Mouse (Mus musculus): ENCODE measurements around the gene Fam172a. TPM values are rescaled to one million over a fixed set of nuclear protein-coding genes. Genes with fewer than 3 reads are reported as not detected.

Fam172a gene
- total RNA-seq, 2 experiments from 2014 or later = 6.2 to 9.2 TPM

- no peak for DNase-seq (ENCODE audit: low spot score)
Observed at GRCm38 (mm10) chr13:78178021-78178420, 476.2 kb downstream of the Fam172a start.

DNA sequence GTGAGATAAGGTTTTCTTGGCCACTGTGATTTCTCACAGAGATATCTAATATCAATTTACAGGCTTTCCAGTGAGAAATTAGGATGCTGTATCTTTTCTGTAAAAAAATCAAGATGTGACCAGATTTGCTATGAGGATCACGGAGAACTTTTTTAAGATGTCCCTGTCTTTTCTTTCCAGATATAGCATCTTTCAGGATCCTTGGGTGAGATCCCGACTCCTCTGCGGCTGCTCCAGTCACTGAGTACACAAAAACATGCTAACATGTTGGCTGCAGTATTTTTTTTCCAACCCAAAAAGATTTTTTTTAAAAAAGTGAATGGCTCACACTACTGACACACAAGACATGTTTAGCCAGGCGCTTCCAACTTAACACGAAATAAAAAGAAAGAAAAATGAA lies 476.9 kb downstream of the Fam172a start:
- DNase-seq (ENCODE audit: low spot score) = no peak

- no peak for DNase-seq (ENCODE audit: low spot score)
Observed at GRCm38 (mm10) chr13:78179312-78180097, 477.7 kb downstream of the Fam172a start.

- DNase-seq (ENCODE audit: low spot score) = no peak
Observed at GRCm38 (mm10) chr13:78180261-78180660, 478.4 kb downstream of the Fam172a start.

- DNase-seq (ENCODE audit: low spot score) = no peak
Observed at GRCm38 (mm10) chr13:78181071-78181929, 479.5 kb downstream of the Fam172a start.

DNA sequence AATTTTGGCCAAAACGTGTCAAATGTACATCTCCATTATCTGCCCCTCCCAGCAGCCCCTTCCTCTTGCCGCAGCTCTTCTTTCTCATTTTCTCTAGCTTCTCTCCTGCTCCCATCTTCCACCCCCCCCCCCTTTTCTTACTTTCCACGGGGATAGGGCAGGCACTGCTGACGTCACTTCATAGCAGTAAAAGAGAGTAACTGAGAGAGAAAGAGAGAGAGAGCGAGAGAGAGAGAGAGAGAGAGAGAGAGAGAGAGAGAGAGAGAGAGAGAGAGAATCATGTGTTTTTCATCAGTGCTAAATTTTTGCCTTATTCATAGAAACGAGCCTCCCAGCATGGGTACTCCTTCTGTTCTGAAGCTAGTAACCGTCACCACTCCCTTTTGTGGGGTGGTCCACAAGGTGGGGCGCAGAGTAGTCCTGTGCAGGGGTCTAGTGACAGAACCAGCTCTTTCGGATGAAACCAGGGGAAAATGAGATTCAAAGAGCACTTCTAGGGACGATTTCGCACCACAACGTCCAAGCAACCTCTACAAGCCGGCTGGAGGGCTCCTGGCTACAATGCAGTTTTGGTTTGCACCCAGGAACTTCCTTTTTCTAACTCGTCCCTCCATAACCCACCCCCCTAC lies 480.2 kb downstream of the Fam172a start:
- DNase-seq (ENCODE audit: low spot score) = no peak

DNA sequence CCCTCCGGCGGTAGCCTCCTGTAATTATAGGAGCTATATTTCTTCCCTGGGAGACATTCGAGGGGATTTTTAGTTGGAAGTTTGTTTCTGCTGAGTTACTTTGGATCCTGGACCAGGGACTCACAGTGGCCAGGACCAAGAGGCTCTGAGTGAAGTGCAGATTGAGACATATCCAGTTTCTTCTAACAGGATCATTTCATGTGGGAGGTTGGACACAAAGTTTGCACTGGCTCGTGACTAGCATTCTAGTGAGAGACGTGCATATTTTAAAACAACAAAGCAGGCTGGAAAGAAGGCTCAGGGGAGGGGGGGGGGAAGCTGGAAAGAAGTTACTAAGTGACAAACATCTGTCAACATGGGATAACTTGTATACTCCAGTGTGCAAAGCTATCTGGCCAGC lies 481.2 kb downstream of the Fam172a start:
- no peak for DNase-seq (ENCODE audit: low spot score)

- no peak for DNase-seq (ENCODE audit: low spot score)
Observed at GRCm38 (mm10) chr13:78183986-78184385, 482.2 kb downstream of the Fam172a start.

DNA sequence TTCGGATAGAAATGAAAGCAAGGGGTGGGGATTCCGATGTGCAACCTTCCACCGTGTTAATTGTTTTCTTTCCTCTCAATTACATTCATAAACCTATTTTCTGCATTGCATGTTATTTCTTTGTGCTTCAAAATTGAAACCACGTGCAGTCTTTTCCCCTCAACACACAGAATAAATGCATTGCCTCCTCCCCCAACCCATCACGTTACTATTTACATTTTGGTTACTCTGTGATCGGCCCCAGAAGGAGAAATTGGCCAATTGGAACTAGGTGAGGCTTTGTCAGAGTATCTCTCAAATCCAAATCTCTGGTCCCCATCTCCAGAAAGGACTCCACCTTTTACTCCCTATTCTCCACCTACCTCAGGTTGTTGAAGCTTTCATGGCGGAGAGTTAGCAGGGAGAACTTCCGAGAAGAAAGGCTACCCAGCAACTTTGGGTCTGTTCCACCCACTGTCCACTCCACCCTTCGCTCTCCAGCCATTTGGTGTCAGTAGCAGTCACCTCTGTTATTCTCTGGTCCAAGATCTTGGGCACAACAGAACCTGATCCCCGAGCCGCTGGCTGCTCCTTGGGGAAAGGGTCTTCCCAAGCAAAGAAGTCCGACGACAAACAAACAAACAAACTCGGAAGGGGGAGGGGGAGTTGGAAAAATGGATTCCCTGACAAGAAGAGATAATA lies 483.1 kb downstream of the Fam172a start:
- no peak for DNase-seq (ENCODE audit: low spot score)

GRCm38 (mm10) chr13:78186340-78186946 lies 484.6 kb downstream of the Fam172a start:
- no peak for DNase-seq (ENCODE audit: low spot score)

DNA sequence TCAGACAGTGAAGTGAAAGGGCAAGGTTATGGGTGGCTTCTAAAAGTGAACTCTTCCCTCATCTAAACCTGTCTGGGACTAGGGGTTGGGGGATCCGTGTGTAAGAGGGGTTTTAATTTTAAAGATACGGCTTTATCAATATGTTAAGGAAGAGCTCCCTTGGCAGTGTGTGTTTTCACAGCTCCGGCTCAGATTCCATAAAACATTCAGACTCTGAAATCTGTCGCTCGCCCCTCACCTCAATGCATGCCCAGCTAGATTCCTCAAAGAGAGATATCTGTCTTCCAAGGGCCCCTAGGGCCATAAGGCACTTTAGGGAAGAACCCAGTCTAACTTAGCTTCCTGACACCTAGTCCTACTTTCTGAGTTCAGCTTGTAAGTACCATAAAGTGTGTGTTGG lies 486.0 kb downstream of the Fam172a start:
- DNase-seq (ENCODE audit: low spot score) = no peak

DNA sequence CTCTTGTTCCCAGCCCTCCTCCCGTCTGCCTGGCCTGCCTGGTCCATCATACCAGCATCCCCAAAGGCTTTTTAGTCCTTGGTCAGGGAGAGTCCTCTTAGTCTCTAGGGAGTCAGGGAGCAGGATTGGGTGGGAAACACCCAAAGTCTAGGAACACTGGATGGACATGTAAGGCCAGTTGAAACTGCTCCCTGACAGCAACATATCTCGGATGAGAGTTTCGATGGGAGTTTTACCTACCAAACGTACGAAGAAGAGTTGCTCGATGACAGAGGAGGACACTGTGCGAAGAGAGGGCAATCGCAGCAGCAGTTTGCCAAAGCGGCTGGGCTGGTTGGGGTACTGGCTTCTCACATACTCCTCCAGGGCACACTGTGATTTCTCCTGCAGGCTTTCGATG lies 487.8 kb downstream of the Fam172a start:
- DNase-seq (ENCODE audit: low spot score) = no peak

DNA sequence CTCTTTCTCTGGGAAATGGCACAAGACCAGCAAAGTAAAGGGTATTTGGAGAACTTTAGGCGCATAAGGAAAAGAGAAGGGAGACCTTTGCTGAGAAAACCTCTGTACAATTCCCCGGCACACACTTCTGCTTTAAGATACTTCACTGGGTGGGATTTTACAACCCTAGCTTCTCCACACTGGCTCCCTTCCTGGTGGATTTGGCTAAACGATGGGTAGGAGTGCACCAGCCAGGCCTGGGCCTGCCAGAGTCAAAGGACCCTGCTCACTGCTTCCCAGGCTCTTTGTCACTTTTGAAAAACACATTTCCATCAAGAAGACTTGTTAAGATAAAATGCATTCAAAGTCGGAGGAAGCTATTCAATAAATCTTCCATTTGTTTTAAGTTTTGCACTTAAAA lies 491.4 kb downstream of the Fam172a start:
- no peak for DNase-seq (ENCODE audit: low spot score)

GRCm38 (mm10) chr13:78194135-78194849 lies 492.5 kb downstream of the Fam172a start:
- DNase-seq (ENCODE audit: low spot score) = no peak

GRCm38 (mm10) chr13:78194850-78195600 lies 493.2 kb downstream of the Fam172a start:
- no peak for DNase-seq (ENCODE audit: low spot score)

GRCm38 (mm10) chr13:78195601-78196115 lies 493.8 kb downstream of the Fam172a start:
- DNase-seq (ENCODE audit: low spot score) = no peak

DNA sequence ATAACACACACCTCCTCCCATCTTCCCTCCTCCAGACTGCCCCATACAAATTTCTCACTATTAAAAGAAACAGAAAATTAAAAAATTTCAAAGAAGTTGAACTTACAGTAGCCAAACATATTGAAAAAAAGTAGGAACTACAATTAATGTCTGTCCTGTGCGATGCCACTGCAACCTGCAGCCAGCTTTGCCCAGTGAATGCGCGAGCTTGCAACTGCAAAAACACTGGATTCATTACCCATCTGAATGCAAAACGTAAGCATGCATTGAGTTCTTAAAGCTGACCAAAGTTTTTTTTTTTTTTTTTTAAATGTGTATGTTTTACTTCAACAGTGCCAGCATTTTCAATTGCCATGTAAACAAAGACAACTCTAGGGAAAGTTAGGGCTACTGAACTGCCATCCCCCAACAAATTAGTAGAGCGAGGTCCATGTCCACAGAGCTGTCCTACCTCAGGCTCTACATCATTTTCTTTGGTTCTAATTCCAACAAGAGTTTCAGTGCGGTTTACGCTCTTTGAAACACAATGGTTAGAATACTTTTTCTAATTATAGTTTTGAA lies 494.5 kb downstream of the Fam172a start:
- DNase-seq (ENCODE audit: low spot score) = no peak

DNA sequence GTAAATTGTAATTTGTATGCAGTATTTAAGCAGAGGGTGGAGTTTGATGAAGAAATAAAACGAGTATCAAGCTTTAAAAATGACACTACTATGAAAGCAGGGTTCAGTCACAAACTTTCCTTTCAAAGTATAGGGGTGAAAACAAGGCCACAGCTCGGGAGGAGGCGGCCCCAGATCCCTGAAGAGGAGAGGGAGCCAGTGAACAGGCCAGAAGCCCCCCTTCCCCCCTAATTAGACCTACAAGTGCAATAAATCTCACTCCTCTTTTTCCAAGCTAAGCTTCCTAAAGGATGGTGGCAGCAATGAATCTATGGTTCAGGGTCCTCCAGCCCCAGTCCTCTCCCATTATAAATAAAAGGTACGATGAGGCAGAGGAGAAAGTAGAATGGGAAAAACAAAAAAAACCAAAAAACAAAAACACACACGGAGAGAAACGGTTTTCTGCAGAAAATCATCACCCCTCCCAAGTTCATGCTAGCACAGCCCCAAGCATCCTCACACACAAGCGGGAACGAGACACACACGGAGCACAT lies 495.5 kb downstream of the Fam172a start:
- DNase-seq (ENCODE audit: low spot score) = no peak

DNA sequence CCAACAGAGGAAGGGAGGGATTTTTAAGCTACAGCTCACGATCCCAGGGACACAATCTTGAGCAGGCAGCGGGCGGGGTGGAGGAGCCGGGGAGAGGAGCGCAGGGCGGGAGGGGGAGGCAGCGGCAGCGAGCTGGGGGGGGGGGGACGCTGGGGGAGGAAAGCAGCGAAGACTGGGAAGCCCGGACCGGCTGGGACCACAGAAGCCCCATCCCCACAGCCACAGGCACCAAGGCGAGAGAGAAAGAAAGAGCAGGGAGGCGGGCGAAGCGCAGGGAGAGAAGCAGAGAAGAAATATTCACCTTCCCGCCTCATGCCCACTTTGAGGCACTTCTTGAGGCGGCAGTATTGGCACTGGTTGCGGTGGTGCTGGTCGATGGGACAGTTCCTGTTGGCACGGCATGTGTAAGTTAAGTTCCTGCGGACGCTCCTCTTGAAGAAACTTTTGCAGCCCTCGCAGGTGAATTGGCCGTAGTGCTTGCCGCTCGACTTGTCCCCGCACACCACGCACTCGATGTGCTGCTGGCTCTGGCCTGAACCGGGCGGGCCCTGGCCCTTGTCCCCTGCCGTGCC lies 496.1 kb downstream of the Fam172a start:
- no peak for DNase-seq (ENCODE audit: low spot score)
